Mouse (Mus musculus) ES-Bruce4 (cell line): ENCODE measurements around the gene Trim44. TPM values are rescaled to one million over a fixed set of nuclear protein-coding genes. Genes with fewer than 3 reads are reported as not detected.

Source experiments
- H3K27ac ChIP-seq: 2 replicates; pipeline ENCODE4 v1.5.1; 2012; ENCODE audit warnings: low read length, inconsistent platforms; ENCODE audit not compliant: insufficient read depth
- H3K27me3 ChIP-seq: 2 replicates; pipeline ENCODE4 v1.6.1; 2012; ENCODE audit warnings: mild to moderate bottlenecking, low read length, inconsistent platforms; ENCODE audit not compliant: control insufficient read depth, poor library complexity, insufficient read depth, severe bottlenecking
- H3K36me3 ChIP-seq: 2 replicates; pipeline ENCODE4 v1.6.1; 2012; ENCODE audit warnings: inconsistent platforms, mild to moderate bottlenecking, low read length, moderate library complexity; ENCODE audit not compliant: control insufficient read depth, poor library complexity, insufficient read depth, severe bottlenecking
- H3K4me1 ChIP-seq: one replicate; pipeline ENCODE4 v1.8.1; 2011; ENCODE audit warnings: low read length; ENCODE audit not compliant: control insufficient read depth, insufficient read depth
- H3K4me3 ChIP-seq: 2 replicates; pipeline ENCODE4 v1.5.1; 2011; ENCODE audit warnings: low read depth, mild to moderate bottlenecking, low read length
- H3K9ac ChIP-seq: 2 replicates; pipeline ENCODE4 v1.6.1; 2012; ENCODE audit warnings: low read depth, mild to moderate bottlenecking, inconsistent platforms; ENCODE audit not compliant: poor library complexity, severe bottlenecking
- H3K9me3 ChIP-seq: replicated peaks from 2 replicates; pipeline ENCODE4 v1.6.1; 2012; ENCODE audit warnings: mild to moderate bottlenecking, low read length, inconsistent platforms; ENCODE audit not compliant: control insufficient read depth, poor library complexity, insufficient read depth, severe bottlenecking
- CTCF ChIP-seq: IDR thresholded peaks from one replicate; pipeline ENCODE4 v1.8.1; 2011; ENCODE audit warnings: low read depth, low read length
- EP300 ChIP-seq: IDR thresholded peaks from 2 replicates; pipeline ENCODE4 v1.6.1; 2011; ENCODE audit warnings: low read depth, low read length; ENCODE audit not compliant: insufficient read depth
- POLR2A ChIP-seq: IDR thresholded peaks from one replicate; pipeline ENCODE4 v1.8.1; 2011; ENCODE audit warnings: low read length; ENCODE audit not compliant: insufficient read depth
- polyA plus RNA-seq: library from polyadenylated mRNA; stranded (reverse); fragments of >200 nt; gene quantifications from 2 replicates; pipeline ENCODE4 v1.2.4, GENCODE M21; 2011; ENCODE audit warnings: low read depth; ENCODE audit not compliant: missing spikeins, insufficient read depth, insufficient read length

Trim44 gene
- polyA plus RNA-seq, 1 experiment, result 56.5 TPM

DNA sequence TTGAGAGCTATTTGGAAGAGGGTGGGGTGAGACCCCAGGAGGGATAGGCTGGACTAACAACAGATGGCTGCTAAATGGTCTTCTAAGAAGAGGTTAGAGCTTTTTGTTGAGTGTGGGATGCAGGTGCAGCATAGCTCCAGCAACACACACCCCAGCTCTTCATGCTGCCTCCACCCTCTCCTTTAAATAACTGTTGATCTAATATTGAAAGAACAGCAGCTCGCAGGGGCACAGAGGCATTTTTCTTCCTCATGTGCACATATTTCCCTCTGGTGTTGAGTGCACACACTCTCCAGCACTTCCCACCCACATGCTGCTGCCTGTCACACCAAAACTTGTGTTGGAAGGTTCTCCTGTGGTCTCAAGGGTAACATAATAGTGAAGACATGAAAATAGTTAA lies 114.4 kb downstream of the Trim44 start:
- TF ChIP-seq EP300 (no peak), CTCF (no peak), POLR2A (no peak)
- Histone ChIP-seq H3K36me3 (no peaks in the 10 kb centered on the region), H3K4me3 (no peak overlapping the region), H3K9me3 (no peaks in the 10 kb centered on the region), H3K27ac (no peak overlapping the region), H3K4me1 (no peaks in the 10 kb centered on the region), H3K27me3 (no peaks in the 10 kb centered on the region), H3K9ac (no peak overlapping the region)

DNA sequence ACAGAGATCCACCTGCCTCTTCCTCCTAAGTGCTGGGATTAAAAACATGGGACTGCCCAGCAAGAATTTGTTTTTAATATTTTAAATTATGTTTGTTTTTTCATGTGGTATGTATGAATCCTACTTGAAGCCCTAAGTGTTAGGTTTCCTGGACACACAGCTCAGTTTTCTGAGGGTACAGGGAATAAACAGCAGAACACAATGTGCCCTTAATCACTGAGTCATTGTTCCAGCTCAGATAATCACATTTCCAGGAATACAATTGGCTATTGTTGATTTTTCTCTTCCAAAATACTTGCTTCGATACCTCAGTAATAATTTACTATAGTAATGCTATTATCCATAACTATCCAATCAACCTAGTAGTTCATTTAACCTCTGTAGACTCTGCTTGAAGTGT lies 115.6 kb downstream of the Trim44 start:
- TF ChIP-seq POLR2A (no peak), EP300 (no peak), CTCF (no peak)
- Histone ChIP-seq H3K4me3 (no peak overlapping the region), H3K9me3 (no peaks in the 10 kb centered on the region), H3K36me3 (no peaks in the 10 kb centered on the region), H3K27ac (no peak overlapping the region), H3K9ac (no peak overlapping the region), H3K27me3 (no peaks in the 10 kb centered on the region), H3K4me1 (no peaks in the 10 kb centered on the region)

DNA sequence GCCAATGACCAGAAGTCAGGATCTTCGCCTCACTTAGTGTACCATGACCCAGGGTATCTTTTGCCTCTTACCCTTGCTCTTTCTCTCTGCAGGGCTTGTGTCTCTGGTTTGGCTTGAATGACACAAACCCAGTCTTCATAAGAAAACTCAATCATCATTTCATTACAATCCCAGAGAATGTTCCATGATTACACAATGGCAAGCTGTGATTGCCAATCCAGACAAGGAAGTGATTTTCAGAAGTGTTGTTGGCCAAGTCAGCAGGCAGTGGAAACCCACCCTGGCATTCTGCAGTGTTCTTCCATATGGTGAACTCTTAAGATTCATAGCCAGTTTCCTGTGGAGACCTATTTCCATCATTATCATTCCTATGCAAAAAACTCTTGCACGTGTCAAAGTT lies 116.1 kb downstream of the Trim44 start:
- Histone ChIP-seq H3K27me3 (no peaks in the 10 kb centered on the region), H3K36me3 (no peaks in the 10 kb centered on the region), H3K9ac (no peak overlapping the region), H3K4me1 (no peaks in the 10 kb centered on the region), H3K27ac (no peak overlapping the region), H3K4me3 (no peak overlapping the region), H3K9me3 (no peaks in the 10 kb centered on the region)
- TF ChIP-seq POLR2A, result no peak
- TF ChIP-seq EP300, result no peak
- no peak for TF ChIP-seq CTCF

DNA sequence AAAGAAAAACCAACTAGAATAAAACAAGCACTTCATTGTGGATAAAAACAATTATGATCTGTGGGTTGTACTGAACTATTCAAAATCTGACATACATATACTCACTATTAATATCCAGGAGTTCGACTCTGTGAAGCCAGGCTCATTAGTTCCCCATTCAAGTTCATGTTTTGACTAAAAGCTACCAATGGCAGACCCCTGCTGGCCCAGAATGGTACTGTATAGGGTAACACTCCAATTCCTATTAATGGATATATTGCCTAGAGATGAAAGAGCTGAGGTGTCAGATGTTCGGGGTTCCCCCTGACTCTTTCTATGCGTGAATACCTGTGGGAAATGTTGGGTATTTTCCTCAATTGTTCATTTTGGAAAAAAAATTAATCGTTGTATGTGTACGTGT lies 117.6 kb downstream of the Trim44 start:
- no peaks in the 10 kb centered on the region for H3K4me1 ChIP-seq
- no peak for TF ChIP-seq EP300
- TF ChIP-seq CTCF, result no peak
- TF ChIP-seq POLR2A, result no peak

DNA sequence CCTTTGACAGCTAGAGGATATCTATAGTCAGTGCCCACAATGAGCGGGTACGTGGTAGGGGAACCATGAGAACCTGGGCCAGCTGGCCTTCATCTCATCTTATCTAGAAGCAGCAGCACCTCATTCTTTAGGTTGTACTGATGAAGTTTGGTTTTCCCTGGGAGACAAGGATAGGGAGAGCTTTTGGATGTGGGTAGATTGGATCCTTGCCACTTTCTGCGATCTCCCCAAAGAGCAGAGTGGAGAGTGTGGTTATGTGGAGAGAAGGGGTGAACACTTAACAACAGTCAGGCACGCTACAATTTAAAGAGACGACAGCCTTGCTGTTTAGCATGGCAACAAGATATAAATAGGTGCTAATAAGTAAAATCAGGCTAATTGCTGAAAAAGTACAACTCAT lies 119.0 kb downstream of the Trim44 start:
- no peaks in the 10 kb centered on the region for H3K4me1 ChIP-seq
- H3K9me3 ChIP-seq, result no peaks in the 10 kb centered on the region
- H3K36me3 ChIP-seq, result no peaks in the 10 kb centered on the region
- TF ChIP-seq EP300 (no peak), POLR2A (no peak)
- no peaks in the 10 kb centered on the region for H3K27me3 ChIP-seq
- H3K27ac ChIP-seq, result no peak overlapping the region
- no peak overlapping the region for H3K9ac ChIP-seq
- no peak overlapping the region for H3K4me3 ChIP-seq

More for the DNA sequence above, 117.6 kb downstream of the Trim44 start:
- Histone ChIP-seq H3K9me3 (no peaks in the 10 kb centered on the region), H3K4me3 (no peak overlapping the region), H3K36me3 (no peaks in the 10 kb centered on the region), H3K27me3 (no peaks in the 10 kb centered on the region), H3K9ac (no peak overlapping the region), H3K27ac (no peak overlapping the region)

DNA sequence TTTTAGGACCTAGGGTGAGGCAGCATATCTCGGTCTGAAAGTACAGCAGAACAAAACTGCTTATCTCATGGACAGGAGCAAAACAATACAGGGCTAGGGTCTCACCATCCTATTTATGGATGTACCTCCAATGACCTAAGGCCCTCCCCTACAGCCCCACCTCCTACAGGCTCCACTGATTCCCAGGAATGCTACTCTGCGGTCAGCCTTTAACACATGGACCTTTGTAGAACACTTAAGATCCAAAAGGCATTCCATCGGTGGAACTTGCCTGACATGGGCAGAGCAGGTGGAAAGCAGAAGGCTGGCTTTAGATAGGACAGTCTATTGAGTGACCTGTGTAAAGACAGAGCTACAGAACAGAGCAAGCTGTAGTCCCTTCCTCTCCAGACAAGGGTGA lies 120.3 kb downstream of the Trim44 start:
- no peaks in the 10 kb centered on the region for H3K4me1 ChIP-seq

More for the DNA sequence above, 120.3 kb downstream of the Trim44 start:
- Histone ChIP-seq H3K9me3 (no peaks in the 10 kb centered on the region), H3K4me3 (no peak overlapping the region), H3K27ac (no peak overlapping the region), H3K9ac (no peak overlapping the region), H3K27me3 (no peaks in the 10 kb centered on the region), H3K36me3 (no peaks in the 10 kb centered on the region)
- TF ChIP-seq CTCF (no peak), POLR2A (no peak), EP300 (no peak)
